Mouse (Mus musculus) megakaryocyte-erythroid progenitor cell, adult 5-6 weeks (primary cell): ENCODE measurements around the gene Mmel1. TPM values are rescaled to one million over a fixed set of nuclear protein-coding genes. Genes with fewer than 3 reads are reported as not detected.

ENCODE experiments used
- ATAC-seq: replicated peaks from 2 replicates; pipeline ENCODE4 v1.8.0; 2016; ENCODE audit warnings: mild to moderate bottlenecking, inconsistent platforms; ENCODE audit not compliant: severe bottlenecking, poor library complexity, low FRiP score, low TSS enrichment
- total RNA-seq, 2 experiments: library from RNA; stranded (forward) in 1 of 2; stranded (reverse) in 1 of 2; fragments of 200-1000, 215-1000 nt in 1 of 2; fragments of >200 nt in 1 of 2; fragmentation: Nextera tagmentation in 1 of 2; gene quantifications; 2 replicates each; pipeline ENCODE4 v1.2.3; 2014 to 2017

Gene Mmel1
- total RNA-seq, 2 experiments from 2014 or later, result 0.94 to 5.5 TPM

- ATAC-seq, result peak; percentile 93
Observed at GRCm38 (mm10) chr4:154898506-154899446, 29.4 kb downstream of the Mmel1 start, which contains the start of gene Fam213b. Gene Fam213b (minus strand): TSS chr4:154899135.

GRCm38 (mm10) chr4:154902371-154902770 lies 33.0 kb downstream of the Mmel1 start:
- no peak for ATAC-seq

- peak; percentile 92 for ATAC-seq
Observed at GRCm38 (mm10) chr4:154904185-154905071, 35.0 kb downstream of the Mmel1 start.

GRCm38 (mm10) chr4:154907833-154908232 lies 38.4 kb downstream of the Mmel1 start:
- peak; percentile 56 for ATAC-seq

- no peak for ATAC-seq
Observed at GRCm38 (mm10) chr4:154908490-154908889, 39.1 kb downstream of the Mmel1 start.

- peak; percentile 64 for ATAC-seq
Observed at GRCm38 (mm10) chr4:154910606-154911522, 41.5 kb downstream of the Mmel1 start.

- ATAC-seq, result peak; percentile 72
Observed at GRCm38 (mm10) chr4:154911644-154912043, 42.3 kb downstream of the Mmel1 start.

- ATAC-seq, result no peak
Observed at GRCm38 (mm10) chr4:154913845-154914244, 44.5 kb downstream of the Mmel1 start.

- ATAC-seq, result no peak
Observed at GRCm38 (mm10) chr4:154914252-154914651, 44.9 kb downstream of the Mmel1 start.

- ATAC-seq, result no peak
Observed at GRCm38 (mm10) chr4:154914707-154915106, 45.3 kb downstream of the Mmel1 start.

- no peak for ATAC-seq
Observed at GRCm38 (mm10) chr4:154915286-154915685, 45.9 kb downstream of the Mmel1 start.

- ATAC-seq, result peak; percentile 28; the same call in 1 of the 2 replicates
Observed at GRCm38 (mm10) chr4:154916662-154917061, 47.3 kb downstream of the Mmel1 start.

- no peak for ATAC-seq
Observed at GRCm38 (mm10) chr4:154922291-154922690, 52.9 kb downstream of the Mmel1 start.

- no peak for ATAC-seq
Observed at GRCm38 (mm10) chr4:154922931-154923330, 53.5 kb downstream of the Mmel1 start.

- 0 out of 2 replicates have a peak, but pooled peaks have one; percentile 17 for ATAC-seq
Observed at GRCm38 (mm10) chr4:154925413-154925812, 56.0 kb downstream of the Mmel1 start.

GRCm38 (mm10) chr4:154926969-154927898 lies 57.8 kb downstream of the Mmel1 start:
- ATAC-seq, result peak; percentile 6

- ATAC-seq, result peak; percentile 49
Observed at GRCm38 (mm10) chr4:154927899-154928337, 58.5 kb downstream of the Mmel1 start.
